Mouse (Mus musculus) stomach, postnatal 0 days (tissue): ENCODE measurements around the gene Edf1.

Source experiments
- CTCF ChIP-seq: IDR thresholded peaks from 2 replicates; pipeline ENCODE4 v1.5.1; 2016; ENCODE audit warnings: antibody characterized with exemption, low read depth, mild to moderate bottlenecking, moderate library complexity
- EP300 ChIP-seq: optimal IDR thresholded peaks from 2 replicates; pipeline ENCODE3; 2016; ENCODE audit warnings: antibody characterized with exemption

GRCm38 (mm10) chr2:25583571-25583970, 25.9 kb downstream of the Edf1 start:
- TF ChIP-seq CTCF (no peak), EP300 (no peak)
